Mouse (Mus musculus): Measurements from ENCODE around the gene Dst. TPM values are rescaled to one million over a fixed set of nuclear protein-coding genes. Genes with fewer than 3 reads are reported as not detected.

Gene Dst
- total and polyA plus RNA-seq, 2 experiments from 2014 or later: 21.7 to 106 TPM

DNA sequence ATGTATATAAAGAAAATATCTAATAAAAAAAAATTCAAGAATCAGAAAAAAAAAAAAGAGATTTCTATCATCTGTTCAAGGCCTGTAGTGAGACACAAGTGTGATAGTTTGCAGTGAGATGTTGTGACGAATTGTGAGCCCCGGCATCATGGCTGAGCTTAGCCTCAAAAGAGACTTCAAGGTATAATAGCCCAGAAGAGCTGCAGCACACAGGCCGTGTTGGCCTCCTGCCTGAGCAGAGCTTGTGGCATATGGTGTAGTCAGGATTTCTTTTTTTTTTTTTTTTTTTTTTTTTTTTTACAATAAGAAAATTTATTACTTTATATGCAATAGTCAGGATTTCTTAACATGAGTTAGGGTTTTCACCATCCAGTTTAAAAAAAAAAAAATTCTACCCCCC lies 191.4 kb downstream of the Dst start:
- Histone ChIP-seq H3K27me3 (ENCODE audit: control insufficient read depth, insufficient read depth, low read length) (no peaks in the 10 kb centered on the region), H3K27ac (ENCODE audit: low read depth) (no peak overlapping the region), H3K4me3 (ENCODE audit: low read depth, low read length) (no peak overlapping the region), H3K4me2 (ENCODE audit: low read depth, low read length) (no peak overlapping the region), H3K4me1 (ENCODE audit: control insufficient read depth, insufficient read depth) (peaks cover 19% of the 10 kb centered on the region), H3K36me3 (replicated peaks; ENCODE audit: control insufficient read depth, insufficient read depth, low read length) (no peaks in the 10 kb centered on the region), H3K9ac (replicated peaks; ENCODE audit: low read depth, low read length) (no peak overlapping the region), H3K9me3 (replicated peaks; ENCODE audit: control insufficient read depth, low read length) (no peaks in the 10 kb centered on the region)
- TF ChIP-seq EP300 (IDR thresholded peaks at IDR 0.05; ENCODE audit: low read depth): no peak
- TF ChIP-seq CTCF (IDR thresholded peaks at IDR 0.05; ENCODE audit: low read depth): no peak
- DNase-seq (ENCODE audit: low spot score) (no peak), ATAC-seq (ENCODE audit: insufficient read depth, low read depth) (no peak)
- WGBS: 89% methylated on average over 3 of the region's 3 CpGs

DNA sequence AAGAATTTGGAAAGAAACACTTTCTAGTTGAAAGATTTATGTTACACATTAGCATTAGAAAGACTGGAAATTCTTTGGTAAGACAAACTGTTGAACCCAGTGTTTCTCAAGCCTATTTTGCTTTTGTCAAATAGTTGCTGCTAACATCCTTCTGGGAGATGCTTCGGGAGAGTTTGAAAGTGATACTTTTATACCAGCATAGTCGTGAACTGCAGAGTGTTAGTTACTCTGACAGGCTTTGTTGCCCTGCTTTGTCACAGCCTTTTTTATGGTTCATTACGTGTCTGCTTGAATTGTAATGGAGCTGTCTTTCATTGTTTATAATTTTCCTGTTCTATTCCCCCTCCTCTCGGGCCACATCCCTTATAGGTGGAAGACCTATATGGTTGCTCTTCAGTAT lies 192.4 kb downstream of the Dst start:
- no peak for ATAC-seq (ENCODE audit: insufficient read depth, low read depth)
- DNase-seq (ENCODE audit: low spot score): no peak
- Histone ChIP-seq H3K27ac (ENCODE audit: low read depth) (no peak overlapping the region), H3K4me3 (ENCODE audit: low read depth, low read length) (no peak overlapping the region), H3K9ac (replicated peaks; ENCODE audit: low read depth, low read length) (no peak overlapping the region), H3K9me3 (replicated peaks; ENCODE audit: control insufficient read depth, low read length) (no peaks in the 10 kb centered on the region), H3K4me2 (ENCODE audit: low read depth, low read length) (no peak overlapping the region), H3K36me3 (replicated peaks; ENCODE audit: control insufficient read depth, insufficient read depth, low read length) (no peaks in the 10 kb centered on the region), H3K4me1 (ENCODE audit: control insufficient read depth, insufficient read depth) (peaks cover 21% of the 10 kb centered on the region), H3K27me3 (ENCODE audit: control insufficient read depth, insufficient read depth, low read length) (no peaks in the 10 kb centered on the region)
- 82% methylated on average over 4 of the region's 4 CpGs for WGBS
- TF ChIP-seq CTCF (IDR thresholded peaks at IDR 0.05; ENCODE audit: low read depth) (no peak), EP300 (IDR thresholded peaks at IDR 0.05; ENCODE audit: low read depth) (no peak)

DNA sequence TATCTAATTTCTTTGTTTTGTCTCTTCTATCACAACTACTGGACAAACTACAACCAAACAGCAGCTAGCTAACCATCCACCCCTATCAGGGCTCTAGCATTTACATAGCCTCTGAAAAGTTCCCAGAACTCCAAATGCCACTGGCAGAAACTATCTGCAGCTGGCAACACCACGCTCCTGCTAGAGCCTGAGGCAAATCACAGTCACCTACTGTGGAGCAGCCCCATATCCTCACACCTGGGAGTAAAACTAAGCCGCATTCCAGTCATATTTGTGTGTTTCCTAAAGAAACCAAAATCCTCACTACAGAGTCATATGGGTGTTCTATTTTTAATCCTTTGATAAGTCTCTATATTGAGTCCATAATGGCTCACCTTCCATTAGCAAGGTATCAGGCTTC lies 194.6 kb downstream of the Dst start:
- Histone ChIP-seq H3K4me2 (ENCODE audit: low read depth, low read length) (no peak overlapping the region), H3K9me3 (replicated peaks; ENCODE audit: control insufficient read depth, low read length) (no peaks in the 10 kb centered on the region), H3K27ac (ENCODE audit: low read depth) (no peak overlapping the region), H3K4me3 (ENCODE audit: low read depth, low read length) (no peak overlapping the region), H3K27me3 (ENCODE audit: control insufficient read depth, insufficient read depth, low read length) (no peaks in the 10 kb centered on the region), H3K9ac (replicated peaks; ENCODE audit: low read depth, low read length) (no peak overlapping the region), H3K4me1 (ENCODE audit: control insufficient read depth, insufficient read depth) (peaks cover 21% of the 10 kb centered on the region), H3K36me3 (replicated peaks; ENCODE audit: control insufficient read depth, insufficient read depth, low read length) (no peaks in the 10 kb centered on the region)
- no peak for DNase-seq (ENCODE audit: low spot score)
- WGBS: 92% methylated on average over 2 of the region's 2 CpGs
- no peak for ATAC-seq (ENCODE audit: insufficient read depth, low read depth)
- TF ChIP-seq CTCF (IDR thresholded peaks at IDR 0.05; ENCODE audit: low read depth) (no peak), EP300 (IDR thresholded peaks at IDR 0.05; ENCODE audit: low read depth) (no peak)

DNA sequence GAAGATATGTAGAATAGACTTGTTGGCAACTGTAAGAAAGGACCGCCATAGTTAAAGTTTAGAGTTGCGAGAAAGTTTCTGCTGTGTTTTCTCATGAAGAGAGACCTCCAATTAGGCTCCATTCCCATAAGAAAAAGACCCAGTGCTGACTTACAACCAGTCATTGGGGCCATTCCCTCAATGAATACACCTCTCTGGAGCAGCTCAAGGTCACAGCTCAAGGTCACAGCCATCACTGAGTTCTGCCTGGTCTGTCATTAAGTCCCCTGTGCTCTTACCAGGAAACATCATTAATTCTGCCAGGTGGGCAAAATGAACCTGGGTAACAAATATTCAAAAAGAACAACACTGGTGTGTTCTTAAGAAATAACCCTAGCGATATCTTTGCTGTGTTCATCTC lies 195.2 kb downstream of the Dst start:
- Histone ChIP-seq H3K9me3 (replicated peaks; ENCODE audit: control insufficient read depth, low read length) (no peaks in the 10 kb centered on the region), H3K27ac (ENCODE audit: low read depth) (peak overlapping the region; percentile 64), H3K36me3 (replicated peaks; ENCODE audit: control insufficient read depth, insufficient read depth, low read length) (no peaks in the 10 kb centered on the region), H3K4me3 (ENCODE audit: low read depth, low read length) (no peak overlapping the region), H3K9ac (replicated peaks; ENCODE audit: low read depth, low read length) (no peak overlapping the region), H3K4me2 (ENCODE audit: low read depth, low read length) (0 out of 2 replicates have a peak overlapping the region, but pooled peaks have one; percentile 16), H3K27me3 (ENCODE audit: control insufficient read depth, insufficient read depth, low read length) (no peaks in the 10 kb centered on the region), H3K4me1 (ENCODE audit: control insufficient read depth, insufficient read depth) (peaks cover 21% of the 10 kb centered on the region)
- WGBS: 78% methylated on average over 3 of the region's 3 CpGs
- TF ChIP-seq EP300 (IDR thresholded peaks at IDR 0.05; ENCODE audit: low read depth) (no peak), CTCF (IDR thresholded peaks at IDR 0.05; ENCODE audit: low read depth) (no peak)
- no peak for ATAC-seq (ENCODE audit: insufficient read depth, low read depth)
- DNase-seq (ENCODE audit: low spot score): no peak

DNA sequence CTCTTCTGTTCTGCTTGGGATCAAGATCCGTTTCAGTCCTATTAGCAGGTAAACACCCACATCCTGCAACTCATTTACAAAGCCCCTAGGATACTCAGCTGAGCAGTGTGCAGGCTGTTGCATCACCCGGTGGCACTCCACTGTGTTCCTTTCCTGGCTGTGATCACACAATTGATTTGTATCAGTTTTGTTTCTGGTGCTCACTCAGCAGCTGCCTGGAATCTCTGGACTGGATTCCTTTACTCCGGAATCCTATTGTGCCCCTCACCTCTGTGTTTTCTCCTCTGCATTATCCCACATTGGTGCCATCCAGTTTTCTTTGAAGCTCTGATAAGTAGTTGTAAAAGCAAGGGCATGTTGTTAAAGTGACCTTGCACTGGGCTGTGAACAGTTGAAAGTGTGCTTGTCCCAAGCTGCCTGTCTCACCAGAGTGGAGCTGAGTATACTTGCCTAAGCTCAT lies 195.7 kb downstream of the Dst start:
- DNase-seq (ENCODE audit: low spot score) (no peak), ATAC-seq (ENCODE audit: insufficient read depth, low read depth) (peak; percentile 66; the same call in 1 of the 2 replicates)
- no peaks in the 10 kb centered on the region for H3K36me3 ChIP-seq (replicated peaks; ENCODE audit: control insufficient read depth, insufficient read depth, low read length)
- peak overlapping the region; percentile 16; the same call in 1 of the 2 replicates for H3K4me2 ChIP-seq (ENCODE audit: low read depth, low read length)
- H3K4me3 ChIP-seq (ENCODE audit: low read depth, low read length): no peak overlapping the region
- no peak overlapping the region for H3K9ac ChIP-seq (replicated peaks; ENCODE audit: low read depth, low read length)
- peaks cover 25% of the 10 kb centered on the region for H3K4me1 ChIP-seq (ENCODE audit: control insufficient read depth, insufficient read depth)
- H3K27ac ChIP-seq (ENCODE audit: low read depth): peak overlapping the region; percentile 64
- TF ChIP-seq EP300 (IDR thresholded peaks at IDR 0.05; ENCODE audit: low read depth): no peak
- no peak for TF ChIP-seq CTCF (IDR thresholded peaks at IDR 0.05; ENCODE audit: low read depth)
- H3K27me3 ChIP-seq (ENCODE audit: control insufficient read depth, insufficient read depth, low read length): no peaks in the 10 kb centered on the region
- WGBS: 8% methylated on average over 3 of the region's 3 CpGs
- no peaks in the 10 kb centered on the region for H3K9me3 ChIP-seq (replicated peaks; ENCODE audit: control insufficient read depth, low read length)

DNA sequence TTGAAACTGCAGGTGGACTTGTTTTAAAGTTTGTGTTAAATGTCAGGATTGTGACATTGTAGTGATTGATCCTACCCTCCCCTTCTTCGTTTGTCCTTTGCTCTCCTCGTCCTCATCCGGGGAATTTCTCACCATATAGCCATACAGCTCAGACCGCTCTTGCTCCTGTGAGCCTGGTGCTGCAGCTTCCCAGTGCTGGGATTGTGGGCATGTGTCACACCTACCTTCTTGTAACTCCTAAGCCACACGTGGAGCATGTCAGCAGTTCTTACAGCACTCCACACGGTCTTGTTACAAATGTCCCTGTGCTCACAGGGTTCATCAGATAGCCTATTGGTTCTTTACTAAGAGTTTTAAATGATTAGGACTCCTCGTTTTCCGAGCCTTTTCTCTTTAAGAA lies 196.8 kb downstream of the Dst start:
- DNase-seq (ENCODE audit: low spot score) (no peak), ATAC-seq (ENCODE audit: insufficient read depth, low read depth) (no peak)
- Histone ChIP-seq H3K9me3 (replicated peaks; ENCODE audit: control insufficient read depth, low read length) (no peaks in the 10 kb centered on the region), H3K27me3 (ENCODE audit: control insufficient read depth, insufficient read depth, low read length) (no peaks in the 10 kb centered on the region), H3K27ac (ENCODE audit: low read depth) (peak overlapping the region; percentile 16; the same call in 1 of the 2 replicates), H3K4me2 (ENCODE audit: low read depth, low read length) (no peak overlapping the region), H3K9ac (replicated peaks; ENCODE audit: low read depth, low read length) (no peak overlapping the region), H3K4me1 (ENCODE audit: control insufficient read depth, insufficient read depth) (peaks cover 34% of the 10 kb centered on the region), H3K36me3 (replicated peaks; ENCODE audit: control insufficient read depth, insufficient read depth, low read length) (no peaks in the 10 kb centered on the region), H3K4me3 (ENCODE audit: low read depth, low read length) (no peak overlapping the region)
- 33% methylated on average over 8 of the region's 8 CpGs for WGBS
- TF ChIP-seq CTCF (IDR thresholded peaks at IDR 0.05; ENCODE audit: low read depth) (no peak), EP300 (IDR thresholded peaks at IDR 0.05; ENCODE audit: low read depth) (no peak)

Data from heart, postnatal 0 days (tissue).